ENCODE assay signal across 17 mouse cellular contexts in the genomic region with DNA sequence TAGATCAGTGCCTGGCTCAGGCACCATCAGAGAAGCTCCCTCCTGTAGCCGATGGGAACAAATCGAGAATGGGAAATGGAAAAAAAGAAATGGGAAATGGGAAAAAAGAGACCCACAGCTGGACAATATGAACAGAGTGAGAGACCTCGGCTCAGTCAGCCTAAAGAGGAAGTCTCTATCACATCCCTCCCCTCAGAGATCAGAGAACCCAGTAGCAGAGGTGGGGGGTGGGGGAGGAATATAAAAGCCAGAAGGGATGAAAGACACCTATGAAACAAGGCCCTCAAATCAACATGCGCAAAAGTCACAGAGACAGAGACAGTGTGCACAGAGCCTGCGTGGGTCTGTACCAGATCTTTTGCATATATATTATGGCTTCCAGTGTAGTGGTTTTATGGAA. TPM values are rescaled to one million over a fixed set of nuclear protein-coding genes. Genes with fewer than 3 reads are reported as not detected.
"Had no signal": no experiment of that assay in that cellular context is flagged by ENCODE, and none has a peak within 500 bp of the region (broad histone marks: within the 10 kb centered on the region; RNA-seq: fewer than 3 reads in every experiment).

No protein-coding gene starts in this region.

- ATAC-seq: liver, postnatal 0 days; lung, postnatal 0 days; midbrain, embryonic 13.5 days had no signal

- DNase-seq: kidney, adult 11 months; kidney, adult 8-10 months; kidney, postnatal 10 days; kidney, postnatal 36 days; left cerebral cortex, postnatal 4 days; liver, postnatal 0 days; lung, embryonic 14.5 days; lung, postnatal 36 days; right cerebral cortex, adult 18-20 months; right cerebral cortex, postnatal 25 days; spleen, adult 18-20 months had no signal

RNA-seq across cellular contexts. Expression of a gene that starts 27.7 kb away (rescaled TPM):
- total RNA-seq: layer of hippocampus, adult 8-10 months; layer of hippocampus, postnatal 14 days; left cerebral cortex, adult 8-10 months; left cerebral cortex, postnatal 4 days; midbrain, postnatal 0 days had no signal
